Mouse (Mus musculus) layer of hippocampus, adult 18-20 months (tissue): ENCODE measurements around the gene Spdye4a. TPM values are rescaled to one million over a fixed set of nuclear protein-coding genes. Genes with fewer than 3 reads are reported as not detected.

ENCODE experiments used
- DNase-seq, 2 experiments: peaks; one replicate each; pipeline ENCODE4 v3.0.0; 2022; ENCODE audit warnings: low spot score in 2 of 2
- long read RNA-seq: library from polyadenylated mRNA; stranded (forward); transcript quantifications from one replicate; pipeline ENCODE4 v2.0.0, GENCODE M21; 2021
- total RNA-seq, 2 experiments: library from RNA; stranded (reverse); gene quantifications; 2 replicates each; pipeline ENCODE4 v1.2.3; 2021

Spdye4a gene
- total RNA-seq, result not detected
- long read RNA-seq, result 0 reads

- no peak for DNase-seq
Measured at GRCm38 (mm10) chr5:143226790-143227189, at the start of gene Spdye4a. Gene Spdye4a, minus strand, starts transcription at chr5:143226890.

GRCm38 (mm10) chr5:143275761-143276160, 49.1 kb upstream of the Spdye4a start:
- no peak for DNase-seq

- DNase-seq, result no peak
Measured at GRCm38 (mm10) chr5:143272540-143273330, 46.0 kb upstream of the Spdye4a start.

GRCm38 (mm10) chr5:143272108-143272507, 45.4 kb upstream of the Spdye4a start:
- no peak for DNase-seq

- DNase-seq, result peak in 1 of 2 experiments; percentile 74
Measured at GRCm38 (mm10) chr5:143271642-143272041, 45.0 kb upstream of the Spdye4a start.

- DNase-seq, result no peak
Measured at GRCm38 (mm10) chr5:143270151-143270519, 43.4 kb upstream of the Spdye4a start.

GRCm38 (mm10) chr5:143269363-143270150, 42.9 kb upstream of the Spdye4a start, which contains the start of gene Zfp316:
Gene Zfp316, minus strand, starts transcription at chr5:143270022.
- peak; percentile 60 to 73 for DNase-seq

GRCm38 (mm10) chr5:143268985-143269362, 42.3 kb upstream of the Spdye4a start:
- no peak for DNase-seq

GRCm38 (mm10) chr5:143266794-143267193, 40.1 kb upstream of the Spdye4a start:
- no peak for DNase-seq

GRCm38 (mm10) chr5:143265409-143265808, 38.7 kb upstream of the Spdye4a start:
- DNase-seq, result no peak

GRCm38 (mm10) chr5:143264689-143265088, 38.0 kb upstream of the Spdye4a start:
- DNase-seq, result peak in 1 of 2 experiments; percentile 59

- DNase-seq, result no peak
Measured at GRCm38 (mm10) chr5:143261636-143262035, 34.9 kb upstream of the Spdye4a start.

GRCm38 (mm10) chr5:143255802-143256201, 29.1 kb upstream of the Spdye4a start:
- DNase-seq, result no peak

- no peak for DNase-seq
Measured at GRCm38 (mm10) chr5:143255131-143255519, 28.4 kb upstream of the Spdye4a start.

- no peak for DNase-seq
Measured at GRCm38 (mm10) chr5:143254487-143255130, 27.9 kb upstream of the Spdye4a start.

- DNase-seq, result no peak
Measured at GRCm38 (mm10) chr5:143253881-143254486, 27.3 kb upstream of the Spdye4a start.

- no peak for DNase-seq
Measured at GRCm38 (mm10) chr5:143253186-143253880, 26.6 kb upstream of the Spdye4a start.

- no peak for DNase-seq
Measured at GRCm38 (mm10) chr5:143252791-143253185, 26.1 kb upstream of the Spdye4a start.

GRCm38 (mm10) chr5:143252039-143252438, 25.3 kb upstream of the Spdye4a start:
- DNase-seq, result no peak

- DNase-seq, result no peak
Measured at GRCm38 (mm10) chr5:143244926-143245325, 18.2 kb upstream of the Spdye4a start.

- DNase-seq, result no peak
Measured at GRCm38 (mm10) chr5:143236036-143236435, 9.3 kb upstream of the Spdye4a start.
